ENCODE assay signal across 16 mouse cellular contexts in genomic region chr13:67112096-67112495, GRCm38 (mm10). TPM values are rescaled to one million over a fixed set of nuclear protein-coding genes. Genes with fewer than 3 reads are reported as not detected.
DNase-seq lines count a peak whose midpoint lies in the region; ATAC-seq and TF ChIP-seq lines count a peak whose summit lies in the region.
"Had no signal": no experiment of that assay in that cellular context is flagged by ENCODE, and none has a peak within 500 bp of the region (broad histone marks: within the 10 kb centered on the region; RNA-seq: fewer than 3 reads in every experiment).

No protein-coding gene starts in this region.

- H3K4me3 ChIP-seq in heart, adult 2 months = peak overlapping the region; percentile 41
- H3K4me3 ChIP-seq in heart, embryonic 11.5 days (ENCODE audit: low read depth, low read length) = no peak overlapping the region
- peak overlapping the region; percentile 41 for H3K4me3 ChIP-seq in left cerebral cortex, adult 2 months
- H3K4me3 ChIP-seq: embryonic facial prominence, embryonic 13.5 days; forebrain, embryonic 10.5 days; midbrain, embryonic 13.5 days had no signal

- peaks cover 6% of the 10 kb centered on the region for H3K4me1 ChIP-seq in heart, adult 2 months (ENCODE audit: control insufficient read depth, insufficient read depth, low read length)
- peaks cover 3% of the 10 kb centered on the region; the same call in 1 of the 2 replicates for H3K4me1 ChIP-seq in heart, embryonic 11.5 days (ENCODE audit: control insufficient read depth, insufficient read depth, low read length)

- no peak for TF ChIP-seq POLR2A in heart, adult 2 months (IDR thresholded peaks at IDR 0.05; ENCODE audit: insufficient read depth, low read depth, low read length)

- no peak overlapping the region for H3K4me2 ChIP-seq in heart, embryonic 11.5 days
- H3K4me2 ChIP-seq: embryonic facial prominence, embryonic 13.5 days; hindbrain, embryonic 14.5 days; liver, embryonic 11.5 days; midbrain, embryonic 13.5 days had no signal

- no peak for ATAC-seq in heart, embryonic 11.5 days (replicated peaks; ENCODE audit: insufficient number of reproducible peaks, low FRiP score, low TSS enrichment)
- ATAC-seq: midbrain, embryonic 13.5 days had no signal

- H3K27ac ChIP-seq in heart, adult 2 months = no peak overlapping the region
- no peak overlapping the region for H3K27ac ChIP-seq in heart, embryonic 11.5 days (ENCODE audit: low read depth, low read length)
- 0 out of 2 replicates have a peak overlapping the region, but pooled peaks have one; percentile 59 for H3K27ac ChIP-seq in left cerebral cortex, adult 2 months
- H3K27ac ChIP-seq: embryonic facial prominence, embryonic 13.5 days; forebrain, embryonic 10.5 days; hindbrain, embryonic 14.5 days; macrophage; midbrain, embryonic 13.5 days had no signal

- TF ChIP-seq EP300 in heart, adult 2 months (IDR thresholded peaks at IDR 0.05; ENCODE audit: insufficient read depth, low read depth, low read length) = no peak

- no peak overlapping the region for H3K9ac ChIP-seq in heart, adult 2 months (ENCODE audit: low read depth, low read length)
- H3K9ac ChIP-seq in heart, embryonic 11.5 days (ENCODE audit: low read depth, low read length) = no peak overlapping the region
- H3K9ac ChIP-seq: embryonic facial prominence, embryonic 13.5 days; hindbrain, embryonic 14.5 days; midbrain, embryonic 13.5 days had no signal

- no peaks in the 10 kb centered on the region; the same call in 1 of the 2 replicates for H3K27me3 ChIP-seq in heart, adult 2 months (ENCODE audit: control insufficient read depth, insufficient read depth, low read length)
- H3K27me3 ChIP-seq in heart, embryonic 11.5 days (ENCODE audit: control insufficient read depth, insufficient read depth, low read length) = no peaks in the 10 kb centered on the region
- H3K27me3 ChIP-seq: CH12.LX; embryonic facial prominence, embryonic 13.5 days; midbrain, embryonic 13.5 days had no signal

- H3K79me2 ChIP-seq in heart, adult 2 months (replicated peaks; ENCODE audit: control insufficient read depth, insufficient read depth, low read length) = no peaks in the 10 kb centered on the region

- no peaks in the 10 kb centered on the region for H3K9me3 ChIP-seq in heart, embryonic 11.5 days (replicated peaks; ENCODE audit: control insufficient read depth, low read length)
- H3K9me3 ChIP-seq: embryonic facial prominence, embryonic 13.5 days; forebrain, embryonic 10.5 days; midbrain, embryonic 13.5 days had no signal

- peak; percentile 23 to 30 for DNase-seq in heart, adult 2 months
- peak in 1 of 2 experiments; percentile 20 for DNase-seq in left cerebral cortex, adult 2 months (ENCODE audit: extremely low spot score in 1 of 2, low spot score in 2 of 2)
- no peak for DNase-seq in left cerebral cortex, adult 11 months (ENCODE audit: low spot score)
- DNase-seq in ZHBTc4 (ENCODE audit: low read depth, low spot score) = peak; percentile 11
- DNase-seq in left cerebral cortex, postnatal 36 days (ENCODE audit: low spot score in 2 of 2) = peak; percentile 37 to 38
- DNase-seq in T-cell, adult 2 months (ENCODE audit: low spot score) = no peak
- no peak for DNase-seq in cerebellum, adult 11 months
- DNase-seq: cerebellum, adult 11-12 months had no signal

- no peaks in the 10 kb centered on the region for H3K36me3 ChIP-seq in heart, adult 2 months (ENCODE audit: control insufficient read depth, insufficient read depth, low read length)
- no peaks in the 10 kb centered on the region for H3K36me3 ChIP-seq in heart, embryonic 11.5 days (ENCODE audit: control insufficient read depth, insufficient read depth, low read length)
- H3K36me3 ChIP-seq: embryonic facial prominence, embryonic 13.5 days; forebrain, embryonic 10.5 days; midbrain, embryonic 13.5 days had no signal

- 76% methylated on average over 12 of the region's 12 CpGs for WGBS in heart, adult 2 months
- WGBS in heart, embryonic 11.5 days (ENCODE audit: insufficient replicate concordance) = 77% methylated on average over 12 of the region's 12 CpGs

- TF ChIP-seq CTCF in heart, adult 2 months (IDR thresholded peaks at IDR 0.05) = no peak
- no peak for TF ChIP-seq CTCF in left cerebral cortex, adult 2 months (IDR thresholded peaks at IDR 0.05)

- intact Hi-C loops in heart, adult 2 months (cut with DNase I) = no loop called here
- intact Hi-C loops in left cerebral cortex, adult 2 months (cut with DNase I) = no loop called here
- intact Hi-C loops in left cerebral cortex, postnatal 36 days (cut with DNase I) = no loop called here

RNA-seq across cellular contexts. Expression of gene Gm28557, which starts 3.7 kb away (rescaled TPM):
- total RNA-seq in heart, adult 2 months (2021) = 1 to 10 TPM; 3.5 to 4.0 TPM
- 1.2 and 2.0 TPM in 2 replicates for polyA plus RNA-seq in heart, adult 2 months (2012; rRNA removed)
- polyA plus RNA-seq in heart, embryonic 11.5 days (2014; fragmentation: Nextera tagmentation; extraction: Ambion mirVana) = 1.1 and 2.2 TPM in 2 replicates
- 1 to 10 TPM; 1.9 to 3.2 TPM for total RNA-seq in left cerebral cortex, adult 2 months (2021)
- 1 to 10 TPM; 1.8 to 2.7 TPM for total RNA-seq in left cerebral cortex, postnatal 36 days (2021)

RNA-seq across cellular contexts. Expression of gene Rslcan18, which starts 4.0 kb away (rescaled TPM):
- total RNA-seq in heart, adult 2 months (2021) = 1 to 10 TPM in 1 of 2 experiments, under 1 TPM in 1; 0.70 to 1.1 TPM
- 0.29 and 0.70 TPM in 2 replicates for polyA plus RNA-seq in heart, adult 2 months (2012; rRNA removed)
- polyA plus RNA-seq in heart, embryonic 11.5 days (2014; fragmentation: Nextera tagmentation; extraction: Ambion mirVana) = 0.37 and 0.87 TPM in 2 replicates
- total RNA-seq in left cerebral cortex, adult 2 months (2021) = under 1 TPM; 0.29 to 0.44 TPM
- under 1 TPM; 0.16 to 0.35 TPM for total RNA-seq in left cerebral cortex, postnatal 36 days (2021)
- polyA plus RNA-seq: hindbrain, embryonic 14.5 days; midbrain, embryonic 13.5 days had no signal

RNA-seq across cellular contexts. Expression of gene Zfp759, which starts 9.4 kb away (rescaled TPM):
- total RNA-seq in heart, adult 2 months (2021) = 1 to 10 TPM; 4.0 to 8.2 TPM
- 0.59 and 1.5 TPM in 2 replicates for polyA plus RNA-seq in heart, adult 2 months (2012; rRNA removed)
- 1.7 and 1.8 TPM in 2 replicates for polyA plus RNA-seq in heart, embryonic 11.5 days (2014; fragmentation: Nextera tagmentation; extraction: Ambion mirVana)
- 10 to 100 TPM in 1 of 2 experiments, 1 to 10 TPM in 1; 8.8 to 10.0 TPM for total RNA-seq in left cerebral cortex, adult 2 months (2021)
- total RNA-seq in left cerebral cortex, postnatal 36 days (2021) = 10 to 100 TPM in 1 of 2 experiments, 1 to 10 TPM in 1; 7.5 to 10.4 TPM

RNA-seq across cellular contexts. Expression of gene Zfp708, which starts 14.3 kb away (rescaled TPM):
- total RNA-seq in heart, adult 2 months (2021) = 1 to 10 TPM; 1.1 to 1.2 TPM
- polyA plus RNA-seq in heart, adult 2 months (2012; rRNA removed) = 0.10 and 1.1 TPM in 2 replicates
- 4.2 and 4.5 TPM in 2 replicates for polyA plus RNA-seq in heart, embryonic 11.5 days (2014; fragmentation: Nextera tagmentation; extraction: Ambion mirVana)
- total RNA-seq in left cerebral cortex, adult 2 months (2021) = 1 to 10 TPM; 2.2 to 2.4 TPM
- 1 to 10 TPM; 2.6 to 2.7 TPM for total RNA-seq in left cerebral cortex, postnatal 36 days (2021)

RNA-seq across cellular contexts. Expression of gene Zfp712, which starts 51.1 kb away (rescaled TPM):
- total RNA-seq in heart, adult 2 months (2021) = 1 to 10 TPM; 1.5 to 1.6 TPM
- 0.23 and 0.70 TPM in 2 replicates for polyA plus RNA-seq in heart, adult 2 months (2012; rRNA removed)
- 2.2 and 2.5 TPM in 2 replicates for polyA plus RNA-seq in heart, embryonic 11.5 days (2014; fragmentation: Nextera tagmentation; extraction: Ambion mirVana)
- total RNA-seq in left cerebral cortex, adult 2 months (2021) = 1 to 10 TPM; 4.3 to 4.7 TPM
- total RNA-seq in left cerebral cortex, postnatal 36 days (2021) = 1 to 10 TPM; 3.8 to 4.9 TPM

Comparison
In these comparisons a context has a peak if more than half of its experiments do, and no peak if none do; other contexts are left out.
1. DNase-seq: peak in heart, adult 2 months (2 of 2), ZHBTc4 (single experiment) and left cerebral cortex, postnatal 36 days (2 of 2); none in left cerebral cortex, adult 11 months (single experiment), T-cell, adult 2 months (single experiment) and cerebellum, adult 11 months (single experiment).